Comparison of ENCODE assay signal across 12 mouse cellular contexts in the genomic region with DNA sequence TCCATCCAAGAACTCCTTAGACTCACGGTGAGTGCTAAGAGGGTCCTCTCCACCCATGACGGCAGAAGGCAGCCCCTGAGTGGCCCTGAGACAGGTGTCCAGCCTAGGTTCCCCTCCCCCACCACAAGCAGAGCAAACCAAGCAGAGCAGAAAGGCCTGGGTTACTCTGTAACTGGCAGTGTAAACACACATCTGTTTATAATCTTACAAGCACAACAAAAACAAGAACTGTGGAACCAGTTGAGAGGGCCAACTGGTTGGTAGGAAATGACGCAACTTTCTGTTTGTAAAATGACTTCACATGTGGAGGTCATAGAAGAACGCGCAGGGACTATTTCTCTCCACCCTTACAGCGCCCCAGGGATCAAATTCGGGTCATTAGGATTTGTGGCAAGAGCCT. TPM values are rescaled to one million over a fixed set of nuclear protein-coding genes. Genes with fewer than 3 reads are reported as not detected.
DNase-seq lines count a peak whose midpoint lies in the region; ATAC-seq lines count a peak whose summit lies in the region.
"Had no signal": no experiment of that assay in that cellular context is flagged by ENCODE, and none has a peak within 500 bp of the region (broad histone marks: within the 10 kb centered on the region; RNA-seq: fewer than 3 reads in every experiment).

No protein-coding gene starts in this region.

- peak overlapping the region; percentile 81 for H3K27ac ChIP-seq in heart, embryonic 13.5 days (replicated peaks)
- peak overlapping the region; percentile 70 for H3K27ac ChIP-seq in kidney, embryonic 16.5 days (ENCODE audit: low read length)
- no peak overlapping the region for H3K27ac ChIP-seq in liver, embryonic 11.5 days (ENCODE audit: low read depth, low read length)
- H3K27ac ChIP-seq: macrophage had no signal

- H3K4me2 ChIP-seq in heart, embryonic 13.5 days, result no peak overlapping the region
- H3K4me2 ChIP-seq in kidney, embryonic 16.5 days (replicated peaks; ENCODE audit: low read depth, low read length), result no peak overlapping the region
- H3K4me2 ChIP-seq in liver, embryonic 11.5 days, result no peak overlapping the region

- no peak for DNase-seq in heart, postnatal 14 days
- peak; percentile 75 for DNase-seq in adipocyte (ENCODE audit: low spot score)
- no peak for DNase-seq in liver, embryonic 11.5 days (ENCODE audit: low spot score)
- DNase-seq in left cerebral cortex, postnatal 4 days, result no peak
- no peak for DNase-seq in right cerebral cortex, postnatal 25 days
- DNase-seq: forebrain, postnatal 0 days had no signal

- intact Hi-C loops in heart, postnatal 14 days (cut with DNase I), result no loop called here
- intact Hi-C loops in left cerebral cortex, postnatal 4 days (cut with DNase I), result no loop called here

- 56% methylated on average over 7 of the region's 7 CpGs for WGBS in heart, embryonic 13.5 days
- 20% methylated on average over 7 of the region's 7 CpGs for WGBS in kidney, embryonic 16.5 days
- 55% methylated on average over 7 of the region's 7 CpGs for WGBS in liver, embryonic 11.5 days

- no peaks in the 10 kb centered on the region for H3K27me3 ChIP-seq in heart, embryonic 13.5 days (replicated peaks)
- no peaks in the 10 kb centered on the region for H3K27me3 ChIP-seq in kidney, embryonic 16.5 days (ENCODE audit: insufficient read depth, low read length)
- H3K27me3 ChIP-seq in liver, embryonic 11.5 days (replicated peaks; ENCODE audit: control insufficient read depth, insufficient read depth, low read length), result no peaks in the 10 kb centered on the region

- H3K4me1 ChIP-seq in heart, embryonic 13.5 days, result peaks cover 35% of the 10 kb centered on the region
- peaks cover 28% of the 10 kb centered on the region for H3K4me1 ChIP-seq in kidney, embryonic 16.5 days (ENCODE audit: insufficient read depth, low read length)
- H3K4me1 ChIP-seq in liver, embryonic 11.5 days (replicated peaks; ENCODE audit: control insufficient read depth, insufficient read depth, low read length), result no peaks in the 10 kb centered on the region

- H3K9me3 ChIP-seq in heart, embryonic 13.5 days, result no peaks in the 10 kb centered on the region
- no peaks in the 10 kb centered on the region for H3K9me3 ChIP-seq in kidney, embryonic 16.5 days (ENCODE audit: low read length)
- H3K9me3 ChIP-seq in liver, embryonic 11.5 days (ENCODE audit: control insufficient read depth, low read length), result no peaks in the 10 kb centered on the region

- no peak overlapping the region for H3K4me3 ChIP-seq in heart, embryonic 13.5 days
- no peak overlapping the region for H3K4me3 ChIP-seq in kidney, embryonic 16.5 days (ENCODE audit: low read length)
- H3K4me3 ChIP-seq in liver, embryonic 11.5 days (ENCODE audit: low read depth, low read length), result no peak overlapping the region

- H3K36me3 ChIP-seq in heart, embryonic 13.5 days, result no peaks in the 10 kb centered on the region; the same call in 1 of the 2 replicates
- H3K36me3 ChIP-seq in kidney, embryonic 16.5 days (ENCODE audit: insufficient read depth, low read length), result no peaks in the 10 kb centered on the region
- no peaks in the 10 kb centered on the region for H3K36me3 ChIP-seq in liver, embryonic 11.5 days (ENCODE audit: control insufficient read depth, insufficient read depth, low read length)

- ATAC-seq in heart, embryonic 13.5 days (ENCODE audit: extremely low read depth, insufficient number of reproducible peaks, low FRiP score, low TSS enrichment), result no peak
- peak; percentile 84 for ATAC-seq in kidney, embryonic 16.5 days (ENCODE audit: low FRiP score, low TSS enrichment)
- peak; percentile 57; the same call in 1 of the 2 replicates for ATAC-seq in liver, embryonic 11.5 days (replicated peaks; ENCODE audit: low FRiP score)
- no peak for ATAC-seq in megakaryocyte-erythroid progenitor cell, adult 5-6 weeks (replicated peaks; ENCODE audit: low FRiP score, low TSS enrichment, poor library complexity, severe bottlenecking)
- ATAC-seq: CD4-positive, CD25-positive, alpha-beta regulatory T cell, adult 4 months; forebrain, postnatal 0 days had no signal

- no peak overlapping the region for H3K9ac ChIP-seq in heart, embryonic 13.5 days
- peak overlapping the region; percentile 18; the same call in 1 of the 2 replicates for H3K9ac ChIP-seq in kidney, embryonic 16.5 days (replicated peaks; ENCODE audit: low read length)
- no peak overlapping the region for H3K9ac ChIP-seq in liver, embryonic 11.5 days (ENCODE audit: low read depth, low read length)
- H3K9ac ChIP-seq: forebrain, postnatal 0 days had no signal

RNA-seq across cellular contexts. Expression of a gene that starts 15.1 kb away (rescaled TPM):
- polyA plus RNA-seq in heart, embryonic 13.5 days (2015; fragmentation: Nextera tagmentation; extraction: Ambion mirVana), result 0.08 TPM in 1 of 2 replicates, not detected in the other
- total RNA-seq in heart, postnatal 14 days (2021), result not detected
- polyA plus RNA-seq in kidney, embryonic 16.5 days (2015; fragmentation: Nextera tagmentation; extraction: Ambion mirVana), result not detected in 2 replicates
- 0.06 and 0.19 TPM in 2 replicates for polyA plus RNA-seq in liver, embryonic 11.5 days (2014; fragmentation: Nextera tagmentation; extraction: Ambion mirVana)
- not detected for total RNA-seq in left cerebral cortex, postnatal 4 days (2021)
- 0.42 TPM in 1 of 2 replicates, not detected in the other for total RNA-seq in megakaryocyte-erythroid progenitor cell, adult 5-6 weeks (2014; fragmentation: Nextera tagmentation)
- 2.2 TPM in 1 of 2 replicates, not detected in the other for total RNA-seq in megakaryocyte-erythroid progenitor cell, adult 5-6 weeks (2017)
- total RNA-seq: forebrain, postnatal 0 days; layer of hippocampus, postnatal 10 days had no signal
- polyA plus RNA-seq: forebrain, postnatal 0 days; macrophage had no signal

RNA-seq across cellular contexts. Expression of a gene that starts 39.5 kb away (rescaled TPM):
- polyA plus RNA-seq in heart, embryonic 13.5 days (2015; fragmentation: Nextera tagmentation; extraction: Ambion mirVana), result 0.76 and 1.3 TPM in 2 replicates
- total RNA-seq in heart, postnatal 14 days (2021), result 1 to 10 TPM; 3.5 to 4.3 TPM
- polyA plus RNA-seq in kidney, embryonic 16.5 days (2015; fragmentation: Nextera tagmentation; extraction: Ambion mirVana), result 1.6 and 2.0 TPM in 2 replicates
- 0.48 and 0.92 TPM in 2 replicates for polyA plus RNA-seq in liver, embryonic 11.5 days (2014; fragmentation: Nextera tagmentation; extraction: Ambion mirVana)
- total RNA-seq in left cerebral cortex, postnatal 4 days (2021), result 1 to 10 TPM; 1.0 to 1.5 TPM
- total RNA-seq in megakaryocyte-erythroid progenitor cell, adult 5-6 weeks (2014; fragmentation: Nextera tagmentation), result 2.0 TPM in 1 of 2 replicates, not detected in the other
- 1.6 TPM in 1 of 2 replicates, not detected in the other for total RNA-seq in megakaryocyte-erythroid progenitor cell, adult 5-6 weeks (2017)

Comparison
In these comparisons a context has a peak if more than half of its experiments do, and no peak if none do; other contexts are left out.
1. ATAC-seq: peak in kidney, embryonic 16.5 days (single experiment) and liver, embryonic 11.5 days (single experiment); none in heart, embryonic 13.5 days (single experiment) and megakaryocyte-erythroid progenitor cell, adult 5-6 weeks (single experiment).